Mouse (Mus musculus): ENCODE data around the gene Gm34653. TPM values are rescaled to one million over a fixed set of nuclear protein-coding genes. Genes with fewer than 3 reads are reported as not detected.
A peak's percentile ranks its signal among the peaks of the same experiment; 100 is the strongest.
"Not testable (repeated sequence)": the region's sequence is repeated elsewhere in the genome, so short reads cannot be mapped to it uniquely, and the experiment has no call there.

The Gm34653 gene
- polyA plus RNA-seq (2015; fragmentation: Nextera tagmentation; extraction: Ambion mirVana) = 0.16 TPM in 1 of 2 replicates, not detected in the other

DNA sequence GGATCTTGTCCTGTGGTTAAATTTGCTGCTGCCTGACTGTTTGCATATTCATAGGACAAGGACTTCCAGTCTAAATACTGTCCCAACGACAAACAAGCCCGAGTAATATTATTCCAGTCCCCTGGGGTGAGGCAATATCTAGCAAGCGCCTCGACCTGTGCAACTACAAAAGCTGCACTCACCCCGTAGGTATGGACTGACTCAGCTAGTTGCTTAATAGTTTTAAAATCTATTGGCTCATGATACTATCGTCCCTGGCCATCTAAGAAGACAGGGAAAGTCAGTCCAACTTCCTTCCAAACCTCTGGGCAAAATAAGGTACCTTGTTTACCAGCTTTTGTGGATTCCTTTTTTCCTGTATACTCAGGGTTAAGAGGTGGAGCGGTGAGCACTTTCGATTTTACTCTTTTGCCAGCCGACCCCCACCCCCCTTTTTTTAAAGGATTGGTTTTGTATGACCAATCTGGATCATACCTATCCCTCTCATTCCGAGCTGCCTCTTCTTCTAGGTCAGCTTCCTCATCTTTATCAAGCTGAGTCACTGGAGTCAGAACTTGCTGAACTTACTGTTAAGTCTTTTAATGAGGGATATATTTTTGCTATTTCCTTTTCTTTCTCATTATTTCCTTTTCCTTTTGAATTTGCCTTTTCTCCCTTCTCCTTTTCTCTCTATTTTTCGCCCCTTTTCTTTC, at the start of gene Gm34653:
Gene Gm34653 (plus strand): TSS at position 242 of the 692 bp plus-strand sequence.
- H3K9ac ChIP-seq; H3K4me1 ChIP-seq; H3K27ac ChIP-seq; H3K27me3 ChIP-seq; ATAC-seq (replicated peaks; ENCODE audit: low FRiP score); H3K4me3 ChIP-seq (replicated peaks); H3K4me2 ChIP-seq; H3K9me3 ChIP-seq (replicated peaks); H3K36me3 ChIP-seq: not testable (repeated sequence)
- 71% methylated on average over 11 of the region's 11 CpGs for WGBS

- Histone ChIP-seq H3K27ac (no peak overlapping the region), H3K36me3 (peaks cover 81% of the 10 kb centered on the region), H3K9ac (no peak overlapping the region), H3K9me3 (replicated peaks) (no peaks in the 10 kb centered on the region), H3K27me3 (no peaks in the 10 kb centered on the region), H3K4me3 (replicated peaks) (no peak overlapping the region), H3K4me2 (no peak overlapping the region), H3K4me1 (no peaks in the 10 kb centered on the region)
- 91% methylated on average over 14 of the region's 14 CpGs for WGBS
- peak; percentile 76 for ATAC-seq (replicated peaks; ENCODE audit: low FRiP score)
Observed at GRCm38 (mm10) chr2:34783064-34784020, 49.5 kb upstream of the Gm34653 start.

DNA sequence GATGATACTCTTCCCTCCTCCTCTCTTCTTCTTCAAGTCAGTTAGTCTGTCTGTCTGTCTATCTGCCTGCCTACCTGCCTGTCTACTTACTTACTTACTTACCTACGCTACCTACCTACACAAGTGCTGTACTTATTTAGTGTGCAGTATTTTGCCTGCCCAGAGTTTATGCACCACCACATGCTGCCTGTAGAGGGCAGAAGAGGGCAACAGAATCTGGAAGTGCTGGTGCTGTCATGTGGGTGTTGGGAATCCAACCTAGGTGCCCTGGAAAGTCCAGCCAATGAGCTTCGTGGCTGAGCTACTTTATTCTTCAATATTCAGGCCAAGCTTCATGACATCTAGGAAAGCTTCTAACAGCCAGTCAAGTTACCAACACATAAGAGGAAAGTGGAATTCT, 48.7 kb upstream of the Gm34653 start:
- Histone ChIP-seq H3K4me3 (replicated peaks) (no peak overlapping the region), H3K4me1 (no peaks in the 10 kb centered on the region), H3K27ac (no peak overlapping the region), H3K9ac (no peak overlapping the region), H3K4me2 (no peak overlapping the region), H3K27me3 (no peaks in the 10 kb centered on the region), H3K9me3 (replicated peaks) (no peaks in the 10 kb centered on the region), H3K36me3 (peaks cover 79% of the 10 kb centered on the region)
- ATAC-seq (replicated peaks; ENCODE audit: low FRiP score) = no peak
- 87% methylated on average over 2 of the region's 2 CpGs for WGBS

GRCm38 (mm10) chr2:34790282-34790681, 42.5 kb upstream of the Gm34653 start:
- Histone ChIP-seq H3K9me3 (replicated peaks) (no peaks in the 10 kb centered on the region), H3K4me2 (no peak overlapping the region), H3K4me1 (no peaks in the 10 kb centered on the region), H3K36me3 (peaks cover 67% of the 10 kb centered on the region), H3K27me3 (no peaks in the 10 kb centered on the region), H3K4me3 (replicated peaks) (no peak overlapping the region), H3K9ac (no peak overlapping the region), H3K27ac (no peak overlapping the region)
- 94% methylated on average over 8 of the region's 8 CpGs for WGBS
- no peak for ATAC-seq (replicated peaks; ENCODE audit: low FRiP score)

DNA sequence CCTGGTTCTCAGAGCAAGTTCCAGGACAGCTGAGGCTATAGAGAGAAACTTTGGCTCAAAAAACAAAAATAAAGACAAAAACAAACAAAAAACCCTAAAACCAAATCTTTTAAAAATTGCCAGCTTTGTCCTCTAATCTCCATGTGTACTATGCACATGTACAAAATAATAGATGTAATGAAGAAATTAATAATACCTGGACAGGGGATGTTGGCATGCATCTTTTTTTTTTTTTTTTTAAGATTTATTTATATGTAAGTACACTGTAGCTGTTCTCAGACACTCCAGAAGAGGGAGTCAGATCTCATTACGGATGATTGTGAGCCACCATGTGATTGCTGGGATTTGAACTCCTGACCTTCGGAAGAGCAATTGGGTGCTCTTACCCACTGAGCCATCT, 40.3 kb upstream of the Gm34653 start:
- not testable (repeated sequence) for H3K27me3 ChIP-seq; H3K4me1 ChIP-seq; H3K9ac ChIP-seq; H3K4me3 ChIP-seq (replicated peaks); H3K27ac ChIP-seq; H3K4me2 ChIP-seq; H3K9me3 ChIP-seq (replicated peaks); ATAC-seq (replicated peaks; ENCODE audit: low FRiP score)
- WGBS = 98% methylated on average over 2 of the region's 2 CpGs
- peaks cover 69% of the 10 kb centered on the region for H3K36me3 ChIP-seq

DNA sequence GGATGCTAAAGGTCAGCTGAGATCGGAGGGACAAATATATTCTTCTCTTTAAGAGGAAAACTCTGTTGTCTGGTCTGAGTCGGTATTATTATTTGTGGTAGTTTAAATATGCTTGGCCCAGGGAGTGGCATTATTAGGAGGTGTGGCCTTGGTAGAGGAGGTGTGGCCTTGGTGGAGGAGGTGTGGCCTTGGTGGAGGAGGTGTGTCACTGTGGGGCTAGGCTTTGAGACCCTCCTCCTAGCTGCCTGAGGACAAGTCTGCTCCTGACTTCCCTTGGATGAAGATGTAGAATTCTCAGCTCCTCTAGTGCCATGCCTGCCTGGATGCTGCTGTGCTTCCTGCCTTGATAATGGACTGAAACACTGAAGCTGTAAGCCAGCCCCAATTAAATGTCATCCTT, 38.3 kb upstream of the Gm34653 start:
- Histone ChIP-seq H3K4me3 (replicated peaks) (no peak overlapping the region), H3K27me3 (no peaks in the 10 kb centered on the region), H3K9ac (no peak overlapping the region), H3K4me2 (no peak overlapping the region), H3K9me3 (replicated peaks) (no peaks in the 10 kb centered on the region), H3K36me3 (peaks cover 56% of the 10 kb centered on the region), H3K27ac (no peak overlapping the region), H3K4me1 (peaks cover 10% of the 10 kb centered on the region)
- WGBS = 93% methylated on average over 2 of the region's 2 CpGs
- no peak for ATAC-seq (replicated peaks; ENCODE audit: low FRiP score)

DNA sequence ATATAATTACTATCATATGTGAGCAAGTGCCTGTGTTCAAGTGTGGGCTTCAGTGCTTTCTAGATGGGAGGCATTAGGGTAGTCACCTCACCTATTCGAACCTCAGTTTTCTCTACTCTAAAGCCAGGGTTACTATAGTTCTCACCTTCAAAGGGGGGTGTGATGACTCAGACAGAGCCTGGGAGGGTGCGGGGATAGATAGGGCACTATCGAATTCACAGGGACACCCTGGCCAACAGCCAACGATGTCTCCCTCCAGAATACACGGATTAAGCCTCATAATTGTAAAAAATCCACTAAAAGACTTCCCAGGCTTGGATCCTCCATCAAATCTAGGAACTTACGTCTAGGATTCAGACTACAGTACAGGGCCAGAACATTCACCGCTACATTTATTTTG, 37.4 kb upstream of the Gm34653 start:
- Histone ChIP-seq H3K36me3 (peaks cover 47% of the 10 kb centered on the region), H3K4me1 (peaks cover 16% of the 10 kb centered on the region), H3K4me2 (no peak overlapping the region), H3K4me3 (replicated peaks) (no peak overlapping the region), H3K27ac (no peak overlapping the region), H3K27me3 (no peaks in the 10 kb centered on the region), H3K9ac (no peak overlapping the region), H3K9me3 (replicated peaks) (no peaks in the 10 kb centered on the region)
- 88% methylated on average over 7 of the region's 7 CpGs for WGBS
- no peak for ATAC-seq (replicated peaks; ENCODE audit: low FRiP score)

DNA sequence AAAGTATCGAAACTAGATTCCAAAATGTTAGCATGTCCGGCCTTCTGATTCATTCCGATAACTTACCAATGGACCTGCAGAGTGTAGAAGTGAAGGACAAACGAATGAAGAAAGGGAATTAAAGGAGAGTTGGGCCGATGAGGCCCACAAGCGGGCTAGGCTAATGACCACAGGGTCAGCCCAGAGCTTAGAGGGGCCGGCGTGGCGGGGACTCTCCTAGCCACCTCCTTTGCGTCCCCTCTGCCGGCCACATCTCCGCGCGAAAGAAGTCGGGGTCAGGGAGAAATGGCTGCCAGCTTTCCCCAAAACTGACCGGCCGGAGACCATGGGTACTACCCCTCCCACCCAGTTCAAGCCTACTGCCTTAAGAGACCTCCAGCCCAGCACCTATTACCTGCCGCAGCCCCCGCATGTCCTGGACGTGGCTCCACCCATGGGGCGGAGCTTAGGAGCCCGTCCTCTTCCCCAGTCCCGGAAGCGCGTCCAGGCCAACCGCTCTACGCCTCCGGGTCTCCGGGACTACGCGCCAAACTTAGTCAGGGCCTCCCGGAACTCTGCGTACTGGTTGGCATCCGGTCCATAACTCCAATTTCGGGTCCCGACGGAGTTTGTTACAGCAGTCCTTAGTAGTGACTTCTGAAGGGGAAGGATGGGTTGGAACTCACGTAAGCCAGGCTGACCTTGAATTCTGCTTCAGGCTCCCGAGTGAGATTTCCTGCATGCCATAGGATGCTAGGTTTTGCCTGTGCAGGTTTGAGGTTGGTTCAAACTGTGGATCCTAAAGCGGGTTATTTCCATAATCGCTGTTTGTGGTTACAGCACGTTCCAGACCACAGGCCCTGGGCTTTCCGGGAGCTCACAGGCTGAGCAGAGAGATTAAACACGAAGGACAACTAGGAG, 33.2 kb upstream of the Gm34653 start, which contains the start of gene Rabepk:
Gene Rabepk (minus strand): TSS at position 556 of the 900 bp plus-strand sequence.
- H3K9ac ChIP-seq = peak within 1 kb of the TSS; percentile 60
- H3K36me3 ChIP-seq = peaks cover 22% of the 10 kb centered on the region
- H3K27ac ChIP-seq = peak within 1 kb of the TSS; percentile 86
- H3K4me3 ChIP-seq (replicated peaks) = peak within 1 kb of the TSS; percentile 64
- H3K9me3 ChIP-seq (replicated peaks) = no peaks in the 10 kb centered on the region
- ATAC-seq (replicated peaks; ENCODE audit: low FRiP score) = peak; percentile 84
- peak within 1 kb of the TSS; percentile 59 for H3K4me2 ChIP-seq
- no peaks in the 10 kb centered on the region for H3K27me3 ChIP-seq
- WGBS = 4% methylated on average over 44 of the region's 44 CpGs
- peaks cover 31% of the 10 kb centered on the region for H3K4me1 ChIP-seq

- no peak for ATAC-seq (replicated peaks; ENCODE audit: low FRiP score)
- 80% methylated on average over 7 of the region's 7 CpGs for WGBS
- H3K9ac ChIP-seq = peak overlapping the region; percentile 60; the same call in 1 of the 2 replicates
Observed at GRCm38 (mm10) chr2:34800371-34800770, 32.4 kb upstream of the Gm34653 start.

GRCm38 (mm10) chr2:34801516-34802482, 31.0 kb upstream of the Gm34653 start:
- Histone ChIP-seq H3K27ac (peak overlapping the region; percentile 95), H3K4me2 (peak overlapping the region; percentile 67), H3K9ac (peak overlapping the region; percentile 89), H3K4me1 (peaks cover 41% of the 10 kb centered on the region), H3K9me3 (replicated peaks) (no peaks in the 10 kb centered on the region), H3K4me3 (replicated peaks) (peak overlapping the region; percentile 74), H3K27me3 (no peaks in the 10 kb centered on the region), H3K36me3 (peaks cover 21% of the 10 kb centered on the region)
- ATAC-seq (replicated peaks; ENCODE audit: low FRiP score) = peak; percentile 95
- 5% methylated on average over 39 of the region's 39 CpGs for WGBS

More at GRCm38 (mm10) chr2:34800371-34800770, 32.4 kb upstream of the Gm34653 start:
- Histone ChIP-seq H3K27me3 (no peaks in the 10 kb centered on the region), H3K27ac (peak overlapping the region; percentile 86), H3K4me1 (peaks cover 35% of the 10 kb centered on the region), H3K4me3 (replicated peaks) (peak overlapping the region; percentile 64; the same call in 1 of the 2 replicates), H3K4me2 (peak overlapping the region; percentile 59), H3K36me3 (peaks cover 19% of the 10 kb centered on the region), H3K9me3 (replicated peaks) (no peaks in the 10 kb centered on the region)

All from kidney, embryonic 15.5 days (tissue).